Mouse (Mus musculus): Measurements from ENCODE around the gene Fto.

Gene Fto

DNA sequence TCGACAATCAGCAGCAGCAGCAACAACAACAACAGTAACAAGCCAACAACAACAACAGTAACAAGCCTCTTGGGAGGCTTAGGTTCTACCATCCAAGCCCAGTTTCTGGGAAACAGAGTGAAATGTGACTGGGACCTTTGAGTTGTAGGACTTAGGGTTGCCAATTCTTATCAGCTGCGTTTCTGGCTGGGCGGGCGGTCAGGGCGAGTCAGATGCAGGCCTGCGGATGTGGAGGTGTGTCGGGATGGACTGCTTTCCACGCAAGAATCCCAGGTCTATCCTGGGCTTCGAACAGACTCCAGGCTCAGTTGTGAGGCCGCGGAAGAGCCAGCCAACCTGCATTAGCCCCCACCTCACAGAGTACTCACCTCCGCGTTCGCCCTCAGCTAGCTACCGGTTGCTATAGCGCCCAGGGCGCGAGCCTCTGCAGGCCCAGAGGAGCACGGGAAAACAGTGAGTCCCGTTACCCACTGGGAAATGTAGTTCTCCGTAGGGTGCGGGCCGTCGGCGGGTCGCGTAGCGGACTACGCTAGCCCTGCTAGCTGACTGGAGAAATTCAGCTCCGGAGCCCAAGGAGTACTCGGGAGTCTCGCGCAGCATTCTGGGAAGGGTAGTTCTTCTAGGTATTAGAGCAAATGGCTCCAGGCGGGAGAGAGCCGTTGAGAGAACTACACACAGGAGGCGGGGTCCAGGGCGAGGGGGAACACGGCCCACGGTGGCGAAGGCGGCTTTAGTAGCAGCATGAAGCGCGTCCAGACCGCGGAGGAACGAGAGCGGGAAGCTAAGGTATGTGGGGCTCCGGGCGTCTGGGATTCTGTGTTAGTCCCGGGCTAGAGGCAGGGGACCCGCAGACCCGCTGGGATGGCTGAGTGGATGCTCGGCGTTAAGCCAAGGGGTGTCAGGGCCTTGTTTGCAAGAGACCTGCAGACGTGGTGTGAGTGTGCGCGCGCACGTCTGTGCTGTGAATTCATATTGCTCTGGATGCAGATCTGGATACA is at the start of gene Fto, which contains the start of gene Rpgrip1l:
Gene Fto, plus strand, starts transcription at position 691 of the 998 bp plus-strand sequence.
Gene Rpgrip1l, minus strand, starts transcription at position 428 of the 998 bp plus-strand sequence.
- DNase-seq (ENCODE audit: low spot score in 2 of 2) = peak; percentile 99

- DNase-seq (ENCODE audit: low spot score in 2 of 2) = no peak
These were observed 49.4 kb upstream of the Fto start for GRCm38 (mm10) chr8:91263939-91264338.

GRCm38 (mm10) chr8:91264564-91264963 is 48.8 kb upstream of the Fto start:
- DNase-seq (ENCODE audit: low spot score in 2 of 2) = no peak

DNA sequence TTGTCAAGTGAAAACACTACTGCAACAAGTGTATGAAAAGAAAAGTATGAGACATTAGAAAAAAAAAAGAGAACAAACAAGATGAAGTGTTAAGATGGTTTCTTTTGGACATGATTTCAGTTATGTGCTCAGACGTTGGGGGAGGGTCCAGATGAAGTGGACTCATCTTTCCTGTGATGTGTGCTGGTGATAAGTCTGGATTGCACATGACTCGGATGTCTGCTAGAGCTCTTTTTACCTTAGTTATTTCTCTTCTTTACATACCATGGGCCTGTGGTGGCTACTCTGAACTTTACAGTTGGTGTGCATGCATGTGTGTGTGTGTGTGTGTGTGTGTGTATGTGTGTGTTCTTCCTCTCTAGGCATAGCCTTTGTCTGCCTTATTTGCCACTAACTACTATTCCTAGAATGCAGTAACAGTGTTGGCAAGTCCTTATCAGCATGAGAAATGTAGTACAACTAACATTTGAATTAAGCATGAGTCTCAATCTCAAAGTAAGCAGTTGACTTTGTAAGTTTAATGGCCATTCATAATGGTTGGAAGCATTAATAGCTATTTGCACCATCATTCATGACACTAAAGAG is 43.9 kb upstream of the Fto start:
- DNase-seq (ENCODE audit: low spot score in 2 of 2) = no peak

DNA sequence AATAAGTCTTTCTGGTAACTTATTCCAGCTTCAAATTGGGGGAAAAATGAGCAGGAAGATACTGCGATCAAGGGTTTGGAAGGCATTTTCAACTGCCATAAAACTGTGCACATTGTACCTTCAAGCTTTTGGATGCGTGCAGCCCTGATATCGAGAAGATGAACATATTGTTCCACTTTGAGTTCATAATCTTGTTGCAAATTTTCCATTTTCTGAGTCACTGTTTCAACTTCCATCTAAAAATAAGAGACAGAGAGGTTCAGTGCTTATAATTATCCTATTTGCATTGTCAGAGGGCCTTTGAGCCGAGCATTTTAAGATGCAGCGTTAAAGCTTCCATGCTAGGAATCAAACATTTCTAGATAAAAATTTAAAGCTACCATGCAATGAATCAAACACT is 39.8 kb upstream of the Fto start:
- DNase-seq (ENCODE audit: low spot score in 2 of 2) = no peak

DNA sequence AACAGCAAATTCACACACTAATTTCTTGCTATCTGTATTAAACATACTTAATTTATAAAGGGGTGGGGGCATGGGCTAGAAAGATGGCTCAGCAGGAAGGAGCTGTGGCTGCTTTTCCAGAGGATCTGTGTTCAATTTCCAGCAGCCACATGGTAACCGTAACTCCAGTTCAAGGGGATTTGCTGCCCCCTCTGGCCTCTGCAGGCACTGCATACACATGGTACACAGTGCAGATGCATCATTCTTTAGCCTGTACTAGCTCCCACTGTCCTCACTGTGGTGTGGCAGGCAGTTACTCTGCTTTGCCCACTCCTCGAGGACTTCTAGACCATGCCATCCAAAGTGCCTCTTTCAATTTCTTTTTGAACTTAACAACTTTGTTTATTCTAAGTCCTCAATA is 37.0 kb upstream of the Fto start:
- no peak for DNase-seq (ENCODE audit: low spot score in 2 of 2)

DNA sequence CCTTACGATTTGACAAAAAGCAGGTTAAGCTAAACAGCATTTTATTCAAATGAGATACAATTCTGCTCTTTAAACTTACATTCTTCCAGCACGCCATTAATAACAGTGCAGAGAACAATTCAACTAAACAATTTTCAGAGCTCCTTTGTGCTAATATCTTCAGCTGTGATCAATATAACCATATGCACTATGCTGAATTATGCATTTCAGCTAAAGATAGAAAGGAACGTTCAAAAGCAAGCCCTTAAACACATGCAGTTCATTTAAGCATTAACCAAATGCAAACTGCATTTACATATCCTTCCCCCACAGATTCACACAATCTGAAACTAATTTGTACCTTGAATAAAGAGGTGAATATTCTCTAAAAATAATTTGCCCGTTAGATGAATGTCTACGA is 35.3 kb upstream of the Fto start:
- DNase-seq (ENCODE audit: low spot score in 2 of 2) = no peak

GRCm38 (mm10) chr8:91280467-91281212 is 32.7 kb upstream of the Fto start:
- DNase-seq (ENCODE audit: low spot score in 2 of 2) = peak in 1 of 2 experiments; percentile 13

DNA sequence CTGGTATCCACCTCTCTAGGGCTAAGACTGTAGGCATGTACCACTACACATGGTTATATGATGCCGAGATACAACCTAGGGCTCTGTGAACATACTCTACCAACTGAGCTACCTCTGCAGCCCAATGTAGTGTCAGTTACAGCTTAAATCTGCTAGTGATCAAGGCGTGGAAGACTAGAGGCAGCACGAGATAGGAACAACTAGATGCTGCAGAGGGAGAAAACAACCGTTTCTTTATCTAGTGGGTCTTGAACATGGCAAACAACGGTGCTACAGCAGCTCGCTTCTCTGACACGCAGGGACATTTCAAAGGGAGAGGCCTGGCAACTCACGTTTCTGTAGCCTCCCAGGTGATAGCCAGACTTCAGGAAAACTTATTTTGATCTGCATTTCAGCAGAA is 31.8 kb upstream of the Fto start:
- DNase-seq (ENCODE audit: low spot score in 2 of 2) = no peak

DNA sequence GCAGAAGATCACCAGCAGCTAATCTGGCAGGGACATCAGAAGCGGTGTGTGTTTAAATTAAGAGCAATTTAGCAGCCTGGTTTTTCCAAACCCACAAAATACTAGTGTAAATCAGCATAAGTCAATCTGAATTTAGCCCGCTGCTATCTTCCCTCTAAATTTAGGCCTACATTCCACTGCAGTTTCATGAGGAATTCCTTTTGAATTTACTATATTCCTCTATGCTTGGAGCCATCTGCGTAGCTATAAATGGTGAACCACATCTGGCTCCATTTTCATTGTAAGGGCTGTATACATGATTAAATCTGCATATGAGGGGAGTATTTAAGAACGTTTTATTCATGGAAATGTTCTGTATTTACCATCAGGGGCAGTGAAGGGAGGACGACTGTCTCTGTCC is 30.7 kb upstream of the Fto start:
- no peak for DNase-seq (ENCODE audit: low spot score in 2 of 2)

DNA sequence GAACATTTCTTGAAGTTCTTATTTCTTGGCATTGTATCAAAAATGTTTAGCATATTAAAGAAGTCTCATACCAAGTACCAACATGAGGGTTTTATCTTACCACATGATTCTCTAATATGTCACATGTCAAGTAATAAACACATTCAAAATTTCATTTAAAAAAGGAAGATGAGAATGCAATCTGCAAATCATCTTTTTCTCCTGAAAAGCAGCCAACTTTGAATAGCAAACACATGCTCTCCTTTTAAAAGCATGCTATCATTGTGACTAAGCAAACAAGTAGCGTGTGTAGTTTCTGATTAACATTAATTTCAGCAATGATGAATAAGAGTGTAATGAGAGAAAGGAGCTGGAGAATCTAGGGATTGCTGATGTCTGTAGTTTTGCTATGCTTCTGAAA is 29.5 kb upstream of the Fto start:
- no peak for DNase-seq (ENCODE audit: low spot score in 2 of 2)

DNA sequence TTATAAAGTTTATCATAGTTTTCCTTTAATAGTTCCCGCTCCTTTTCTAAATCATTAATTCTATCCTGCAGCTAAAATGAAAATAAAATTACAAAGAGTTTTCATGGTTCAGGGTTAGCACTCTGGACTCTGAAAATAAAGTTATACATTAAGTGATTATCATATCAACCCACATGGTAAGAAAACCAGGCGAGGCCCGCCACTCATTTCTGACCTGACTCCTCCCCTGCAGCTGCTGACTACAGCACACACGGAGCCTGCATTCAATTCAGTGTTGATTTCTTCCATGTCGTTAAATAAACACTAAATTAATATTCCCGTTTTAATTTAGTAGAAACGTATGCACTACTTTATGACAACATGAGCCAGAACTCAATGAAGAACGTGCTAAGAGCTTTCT is 27.1 kb upstream of the Fto start:
- DNase-seq (ENCODE audit: low spot score in 2 of 2) = no peak

DNA sequence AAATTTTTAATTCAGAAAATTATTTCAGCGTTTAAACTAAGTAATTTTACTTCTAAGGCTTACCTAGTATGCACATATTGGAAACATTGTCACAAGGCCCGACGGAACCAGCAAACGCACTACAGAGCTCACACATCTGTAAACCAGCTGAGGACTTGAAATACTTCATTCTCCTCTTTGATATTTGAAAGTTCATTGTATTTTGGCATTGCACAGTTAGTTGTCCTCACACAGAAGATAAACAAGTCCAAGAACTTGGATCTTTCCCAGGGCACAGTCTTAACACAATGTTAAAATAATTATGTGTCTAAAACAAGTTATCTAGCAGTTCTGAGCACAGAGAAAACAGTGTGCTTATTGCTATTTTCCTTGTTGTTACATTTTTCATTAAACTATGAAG is 22.7 kb upstream of the Fto start:
- no peak for DNase-seq (ENCODE audit: low spot score in 2 of 2)

DNA sequence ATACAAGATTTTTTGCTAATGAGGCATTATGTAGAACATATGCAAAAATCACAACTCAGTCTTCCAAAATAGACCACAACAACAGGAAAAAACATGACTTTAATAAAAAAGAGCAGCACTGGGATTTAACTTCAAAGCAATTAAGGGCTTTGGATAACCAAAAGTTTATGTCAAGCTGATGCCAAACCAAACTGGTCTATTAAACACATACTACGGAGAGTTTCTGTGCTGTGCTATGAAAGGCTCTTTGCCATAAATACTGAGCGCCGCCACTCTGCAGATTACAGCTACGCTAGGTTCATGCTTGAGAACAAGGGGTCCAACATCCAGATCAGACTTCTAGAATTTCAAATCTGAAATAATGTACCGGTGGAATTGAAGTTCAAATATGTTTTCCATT is 17.5 kb upstream of the Fto start:
- no peak for DNase-seq (ENCODE audit: low spot score in 2 of 2)

DNA sequence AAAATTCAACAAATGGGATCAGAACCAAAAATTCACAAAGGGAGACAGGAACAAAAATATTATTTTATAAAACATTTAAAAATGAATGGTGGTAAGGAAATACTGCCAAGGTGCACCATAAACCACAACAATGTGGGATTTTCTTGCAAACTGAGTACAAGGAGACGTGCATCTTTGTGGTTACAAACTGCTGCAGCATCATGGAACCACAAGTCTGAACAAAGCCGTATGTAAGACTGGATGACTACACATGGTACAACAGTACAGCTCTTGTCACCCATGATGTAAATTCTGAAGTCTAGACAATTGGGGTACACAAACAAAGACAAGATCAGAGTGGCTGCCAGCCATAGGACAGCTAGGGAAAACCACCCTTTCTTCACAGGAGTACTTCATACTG is 14.7 kb upstream of the Fto start:
- DNase-seq (ENCODE audit: low spot score in 2 of 2) = no peak

- DNase-seq (ENCODE audit: low spot score in 2 of 2) = no peak
These were observed 8.6 kb upstream of the Fto start for GRCm38 (mm10) chr8:91304481-91305386.

DNA sequence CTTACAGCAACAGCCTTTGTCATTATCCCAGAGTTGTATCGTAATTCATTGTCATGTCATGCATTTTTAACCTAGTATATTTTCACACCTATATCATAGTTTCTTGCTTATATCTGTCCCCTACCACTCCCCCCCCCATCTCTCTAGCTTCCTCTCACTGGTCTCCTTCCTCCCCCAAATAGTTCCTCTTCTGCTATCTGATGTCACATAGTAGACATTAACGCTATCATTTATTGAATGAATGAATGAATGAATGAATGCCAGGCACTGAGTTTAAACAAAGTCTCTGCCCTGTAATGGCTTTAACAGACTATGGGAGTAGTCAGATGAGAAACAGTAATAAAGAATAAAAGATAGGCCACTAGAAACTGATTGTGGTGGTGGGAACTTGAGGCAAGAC is 983 bp upstream of the Fto start:
- no peak for DNase-seq (ENCODE audit: low spot score in 2 of 2)

GRCm38 (mm10) chr8:91317567-91318227 is 4.4 kb downstream of the Fto start:
- DNase-seq (ENCODE audit: low spot score in 2 of 2) = no peak

- no peak for DNase-seq (ENCODE audit: low spot score in 2 of 2)
These were observed 5.8 kb downstream of the Fto start for GRCm38 (mm10) chr8:91318938-91319729.

DNA sequence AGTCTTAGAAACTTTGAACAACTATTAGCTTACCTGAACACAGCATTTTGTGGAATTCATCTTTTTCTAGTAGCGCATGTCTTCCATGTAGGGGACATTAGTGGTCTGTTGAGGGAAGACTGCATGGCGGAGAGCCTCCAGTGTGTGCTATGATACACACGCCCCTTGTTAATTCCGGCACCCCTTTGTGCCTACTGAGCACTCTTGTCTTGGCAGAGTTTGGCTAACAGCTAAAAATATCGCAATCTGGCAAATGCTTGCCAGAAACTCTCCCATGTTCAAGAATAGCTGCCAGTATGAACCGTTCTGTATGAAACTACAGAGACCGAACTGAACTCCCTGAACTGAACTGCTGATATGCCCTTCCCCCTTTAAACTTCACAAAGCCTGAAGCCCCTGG is 10.2 kb downstream of the Fto start:
- no peak for DNase-seq (ENCODE audit: low spot score in 2 of 2)

Measured in right cerebral cortex, adult 2 months (tissue).